Mouse (Mus musculus) hindbrain, embryonic 15.5 days (tissue): ENCODE results near the gene Gfi1b. TPM values are rescaled to one million over a fixed set of nuclear protein-coding genes. Genes with fewer than 3 reads are reported as not detected.

Experiments
- ATAC-seq: fragments of 200-750 bp; cut with Nextera tagmentation; 2 replicates; pipeline ENCODE4 v1.8.0; 2017; ENCODE audit warnings: low read depth, moderate number of reproducible peaks, moderate TSS enrichment; ENCODE audit not compliant: low FRiP score
- H3K27ac ChIP-seq: fragments of 300-500 bp; sonication (generic); replicated peaks from 2 replicates; pipeline ENCODE4 v1.5.1; 2015; ENCODE audit warnings: mild to moderate bottlenecking, inconsistent platforms
- H3K27me3 ChIP-seq: fragments of 300-500 bp; sonication (generic); 2 replicates; pipeline ENCODE4 v1.6.1; 2015; ENCODE audit warnings: control low read depth, inconsistent platforms
- H3K36me3 ChIP-seq: fragments of 300-500 bp; sonication (generic); 2 replicates; pipeline ENCODE4 v1.6.1; 2015; ENCODE audit warnings: control low read depth, inconsistent platforms
- H3K4me1 ChIP-seq: fragments of 300-500 bp; sonication (generic); replicated peaks from 2 replicates; pipeline ENCODE4 v1.6.1; 2015; ENCODE audit warnings: control low read depth, inconsistent platforms
- H3K4me2 ChIP-seq: fragments of 300-500 bp; sonication (generic); 2 replicates; pipeline ENCODE4 v1.6.1; 2015; ENCODE audit warnings: moderate library complexity, mild to moderate bottlenecking, inconsistent platforms
- H3K4me3 ChIP-seq: fragments of 300-500 bp; sonication (generic); 2 replicates; pipeline ENCODE4 v1.5.1; 2015; ENCODE audit warnings: mild to moderate bottlenecking, inconsistent platforms
- H3K9ac ChIP-seq: fragments of 300-500 bp; sonication (generic); 2 replicates; pipeline ENCODE4 v1.6.1; 2015; ENCODE audit warnings: inconsistent platforms
- H3K9me3 ChIP-seq: fragments of 300-500 bp; sonication (generic); 2 replicates; pipeline ENCODE4 v1.6.1; 2016; ENCODE audit warnings: control low read depth, inconsistent platforms
- WGBS: fragments of 180-500 bp; shearing (Covaris S2); methylation state at CpG from one replicate; pipeline ENCODE4 v1.1.7; 2015; 5-methylcytosine and 5-hydroxymethylcytosine counted together
- microRNA-seq: library from miRNA; unstranded; fragments of <30 nt; microRNA quantifications from one replicate; pipeline ENCODE4, GENCODE M21; 2016
- polyA plus RNA-seq: library from polyadenylated mRNA; unstranded; fragments of >200 nt; fragmentation: Nextera tagmentation; extraction: Ambion mirVana; gene quantifications from 2 replicates; pipeline ENCODE4 v1.2.1, GENCODE M21; 2015

The Gfi1b gene
- polyA plus RNA-seq, 1 experiment from 2014 or later, result 0.36 TPM

- peaks cover 36% of the 10 kb centered on the region for H3K36me3 ChIP-seq
- H3K27ac ChIP-seq, result no peak overlapping the region
- WGBS, result 85% methylated on average over 4 of the region's 4 CpGs
- H3K9me3 ChIP-seq, result no peaks in the 10 kb centered on the region
- no peak; the same call in 1 of the 2 replicates for ATAC-seq
- no peak overlapping the region for H3K9ac ChIP-seq
- H3K4me1 ChIP-seq, result no peaks in the 10 kb centered on the region
- no peak overlapping the region for H3K4me3 ChIP-seq
- no peaks in the 10 kb centered on the region for H3K27me3 ChIP-seq
- H3K4me2 ChIP-seq, result no peak overlapping the region
These were observed 57.4 kb downstream of the Gfi1b start for GRCm38 (mm10) chr2:28564380-28564779.

DNA sequence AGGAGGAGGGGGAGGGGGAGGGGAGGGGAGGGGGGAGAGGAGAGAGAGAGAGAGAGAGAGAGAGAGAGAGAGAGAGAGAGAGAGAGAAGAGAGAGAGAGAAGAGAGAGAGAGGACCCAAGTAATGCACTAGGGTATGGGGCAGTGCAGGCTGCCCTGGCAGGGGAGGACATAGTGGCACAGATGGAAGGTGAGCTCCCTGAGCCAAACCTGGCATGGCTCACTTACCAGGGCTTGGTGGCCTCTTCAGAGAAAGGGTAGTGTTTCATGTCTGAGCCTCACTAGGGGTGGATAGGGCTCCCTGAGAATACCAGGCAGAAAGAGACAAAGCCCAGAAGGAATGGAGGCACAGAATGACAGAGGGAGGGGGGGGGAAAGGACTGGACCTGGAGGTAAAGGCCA, 58.0 kb downstream of the Gfi1b start:
- Histone ChIP-seq H3K4me2 (no peak overlapping the region), H3K4me3 (no peak overlapping the region), H3K4me1 (no peaks in the 10 kb centered on the region), H3K27ac (no peak overlapping the region), H3K36me3 (peaks cover 34% of the 10 kb centered on the region), H3K9ac (no peak overlapping the region), H3K9me3 (no peaks in the 10 kb centered on the region), H3K27me3 (no peaks in the 10 kb centered on the region)
- no peak for ATAC-seq

DNA sequence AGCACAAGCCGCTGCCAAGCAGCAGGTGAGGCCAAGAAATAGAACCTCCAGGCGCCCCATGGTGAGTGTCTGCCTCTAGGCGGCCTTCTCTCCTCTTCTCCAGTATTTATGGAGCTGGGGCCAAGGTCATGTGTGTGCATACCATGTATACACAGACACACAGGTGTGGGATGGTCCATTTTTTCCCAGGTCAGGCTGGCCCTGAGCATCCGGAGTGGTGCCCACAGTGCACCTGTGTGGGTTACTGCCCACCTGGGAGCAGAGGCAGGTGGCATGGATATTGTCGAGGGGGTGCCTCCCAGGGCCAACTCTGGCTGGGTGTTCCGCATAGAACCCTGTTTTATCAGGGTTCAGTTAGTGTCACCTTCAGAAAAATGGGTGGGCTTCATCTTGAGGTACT, 58.5 kb downstream of the Gfi1b start, which contains the start of gene Cel:
Gene Cel, minus strand, starts transcription at position 101 of the 400 bp plus-strand sequence.
- Histone ChIP-seq H3K9me3 (no peaks in the 10 kb centered on the region), H3K4me2 (no peak within 1 kb of the TSS), H3K27me3 (no peaks in the 10 kb centered on the region), H3K4me1 (no peaks in the 10 kb centered on the region), H3K9ac (no peak within 1 kb of the TSS), H3K27ac (no peak within 1 kb of the TSS), H3K4me3 (no peak within 1 kb of the TSS), H3K36me3 (peaks cover 32% of the 10 kb centered on the region)
- no peak for ATAC-seq
- WGBS, result 72% methylated on average over 6 of the region's 6 CpGs

Small RNAs within 50 kb of the gene (microRNA-seq; reads per million reads assigned to microRNA genes)
- gene Gm22824, result not detected

Other genes with a start within 250 kb of the Gfi1b start
- 16.3 and 17.4 TPM in 2 replicates for gene Ppp1r26, start 175.2 kb downstream of the Gfi1b start, polyA plus RNA-seq
- 2.8 and 3.6 TPM in 2 replicates for gene 1700007K13Rik, start 155.7 kb downstream of the Gfi1b start, polyA plus RNA-seq
- gene Mrps2, start 153.9 kb downstream of the Gfi1b start, polyA plus RNA-seq, result 49.2 and 51.0 TPM in 2 replicates
- gene Gbgt1, start 125.1 kb downstream of the Gfi1b start, polyA plus RNA-seq, result 1.1 and 2.2 TPM in 2 replicates
- gene Gm10134, start 115.9 kb downstream of the Gfi1b start, polyA plus RNA-seq, result 2.6 and 2.7 TPM in 2 replicates
- gene Ralgds, start 108.9 kb downstream of the Gfi1b start, polyA plus RNA-seq, result 90.6 and 93.2 TPM in 2 replicates
- gene Cel, start 58.6 kb downstream of the Gfi1b start, polyA plus RNA-seq, result 0.14 and 0.22 TPM in 2 replicates
- gene Gtf3c5, start 38.2 kb downstream of the Gfi1b start, polyA plus RNA-seq, result 41.6 and 42.8 TPM in 2 replicates
- 31.7 and 32.4 TPM in 2 replicates for gene Tsc1, start 19.2 kb upstream of the Gfi1b start, polyA plus RNA-seq
- 2.8 and 3.9 TPM in 2 replicates for gene Spaca9, start 77.7 kb upstream of the Gfi1b start, polyA plus RNA-seq
- gene Ak8, start 78.2 kb upstream of the Gfi1b start, polyA plus RNA-seq, result 1.9 and 2.1 TPM in 2 replicates
- 19.9 and 20.4 TPM in 2 replicates for gene Gtf3c4, start 218.4 kb upstream of the Gfi1b start, polyA plus RNA-seq
- 12.4 and 17.3 TPM in 2 replicates for gene Ddx31, start 218.4 kb upstream of the Gfi1b start, polyA plus RNA-seq